ENCODE assay signal across 24 mouse cellular contexts in the genomic region with DNA sequence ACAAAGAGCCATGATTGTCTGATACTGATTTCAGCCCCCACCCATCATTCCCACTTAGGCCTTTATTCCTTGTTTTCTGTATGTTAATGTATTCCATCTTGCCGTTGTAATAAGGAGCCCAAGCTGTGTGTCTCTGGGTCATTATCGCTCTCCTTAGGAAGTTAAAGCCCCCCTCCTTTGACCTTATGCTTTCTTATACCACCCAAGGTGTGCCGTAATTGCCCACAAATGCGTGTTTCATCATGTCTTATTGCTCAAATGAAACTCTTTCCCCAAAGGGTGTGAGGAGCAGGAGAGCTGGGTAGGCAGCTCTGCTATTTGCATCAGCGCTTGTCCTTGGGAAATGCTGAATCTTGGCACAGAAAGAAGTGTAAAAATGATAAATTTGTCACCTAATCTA.
"Had no signal": no experiment of that assay in that cellular context is flagged by ENCODE, and none has a peak within 500 bp of the region (broad histone marks: within the 10 kb centered on the region; RNA-seq: fewer than 3 reads in every experiment).

No protein-coding gene starts in this region.

- H3K4me1 ChIP-seq: liver, embryonic 12.5 days; liver, embryonic 15.5 days; lung, embryonic 15.5 days; midbrain, embryonic 15.5 days had no signal

- H3K36me3 ChIP-seq: limb, embryonic 10.5 days; limb, embryonic 13.5 days; liver, embryonic 12.5 days; liver, embryonic 15.5 days; lung, embryonic 15.5 days; midbrain, embryonic 15.5 days; neural tube, embryonic 12.5 days had no signal

- H3K27ac ChIP-seq: limb, embryonic 10.5 days; limb, embryonic 13.5 days; liver, embryonic 12.5 days; liver, embryonic 15.5 days; lung, embryonic 15.5 days; midbrain, embryonic 15.5 days; neural tube, embryonic 12.5 days; stomach, postnatal 0 days had no signal

- H3K9ac ChIP-seq: limb, embryonic 13.5 days; liver, embryonic 12.5 days; liver, embryonic 15.5 days; lung, embryonic 15.5 days; midbrain, embryonic 15.5 days; neural tube, embryonic 12.5 days had no signal

- H3K4me2 ChIP-seq: limb, embryonic 13.5 days; liver, embryonic 12.5 days; liver, embryonic 15.5 days; lung, embryonic 15.5 days; midbrain, embryonic 11.5 days; midbrain, embryonic 15.5 days; neural tube, embryonic 12.5 days had no signal

- H3K9me3 ChIP-seq: limb, embryonic 10.5 days; limb, embryonic 13.5 days; liver, embryonic 12.5 days; liver, embryonic 15.5 days; lung, embryonic 15.5 days; midbrain, embryonic 15.5 days; neural tube, embryonic 12.5 days had no signal

- H3K27me3 ChIP-seq: liver, embryonic 12.5 days; liver, embryonic 15.5 days; lung, embryonic 15.5 days; midbrain, embryonic 15.5 days; neural tube, embryonic 12.5 days had no signal

- DNase-seq: kidney, adult 18-20 months; kidney, adult 9 months; kidney, postnatal 14 days; kidney, postnatal 4 days; liver; lung, adult 18-20 months; lung, postnatal 10 days; lung, postnatal 36 days; right cerebral cortex, adult 18-20 months; right cerebral cortex, postnatal 14 days; right cerebral cortex, postnatal 4 days; thymus, adult 2 months; thymus, postnatal 14 days; thymus, postnatal 4 days had no signal

- ATAC-seq: liver, embryonic 12.5 days; midbrain, embryonic 15.5 days had no signal

- H3K4me3 ChIP-seq: limb, embryonic 10.5 days; limb, embryonic 13.5 days; liver, embryonic 12.5 days; liver, embryonic 15.5 days; lung, embryonic 15.5 days; megakaryocyte, embryonic 14.5 days; midbrain, embryonic 15.5 days; neural tube, embryonic 12.5 days had no signal
